Mouse (Mus musculus) kidney, adult 11 months (tissue): Measurements from ENCODE around the gene Tubb5.
A peak's percentile ranks its signal among the peaks of the same experiment; 100 is the strongest.
"Not testable (repeated sequence)": the region's sequence is repeated elsewhere in the genome, so short reads cannot be mapped to it uniquely, and the experiment has no call there.

Experiments
- DNase-seq: peaks from one replicate; pipeline ENCODE4 v3.0.0; 2022

The Tubb5 gene

DNA sequence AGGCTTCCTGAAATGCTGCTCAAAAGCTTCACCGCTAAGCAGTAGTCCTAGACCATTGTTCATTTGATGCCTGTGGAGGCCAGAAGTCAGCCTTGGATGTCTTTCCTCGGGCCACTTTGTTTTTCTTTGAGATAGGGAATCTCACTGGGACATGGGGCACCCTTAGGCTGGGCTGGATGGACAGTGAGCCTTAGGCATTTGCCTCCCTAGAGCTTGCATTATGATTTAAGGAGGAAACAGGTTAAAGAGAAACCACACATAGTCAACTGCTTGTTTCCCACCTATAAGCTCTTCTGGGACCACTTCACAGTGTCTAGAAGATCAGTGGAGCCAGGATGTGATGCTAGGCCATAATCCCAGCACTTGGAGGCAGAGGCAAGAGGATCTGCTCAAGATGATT, 21.7 kb upstream of the Tubb5 start:
- no peak for DNase-seq

DNA sequence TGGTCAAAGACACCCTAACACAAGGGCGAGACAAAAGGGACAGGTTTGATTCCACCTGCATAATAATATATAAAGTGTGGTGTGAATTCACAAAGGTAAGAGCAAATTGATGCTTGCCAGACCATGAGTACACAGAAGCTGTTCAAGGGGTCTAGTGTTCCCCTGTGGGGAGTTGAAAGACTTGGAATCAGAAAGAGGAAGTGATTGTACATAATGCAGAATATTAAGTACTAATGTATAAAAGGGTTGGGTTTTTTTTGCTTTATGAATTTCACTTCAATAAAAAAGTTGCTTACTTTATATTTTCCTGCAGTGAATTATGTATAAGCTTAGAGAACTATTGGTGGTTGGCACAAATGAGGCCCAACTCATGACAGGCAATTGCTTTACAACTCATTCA, 21.3 kb upstream of the Tubb5 start:
- DNase-seq: no peak

DNA sequence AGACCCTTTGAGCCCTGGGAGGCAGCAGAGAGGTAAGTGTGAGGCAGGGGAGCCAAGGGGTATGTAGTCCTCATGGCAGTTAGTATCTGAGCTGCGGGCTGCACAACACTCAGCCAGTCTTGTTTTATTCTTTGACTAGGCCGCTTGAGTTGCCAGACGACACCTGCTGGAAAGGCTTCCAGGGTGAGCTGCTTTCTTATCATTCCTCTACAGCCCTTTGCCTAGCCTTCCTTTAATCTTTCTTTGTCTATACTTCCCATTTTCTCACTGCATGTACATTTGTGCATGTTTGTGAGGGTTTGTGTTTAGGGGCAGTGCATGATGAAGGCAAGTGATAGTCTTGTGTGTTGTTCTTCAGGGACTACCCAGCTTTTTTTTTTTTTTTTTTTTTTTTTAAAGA, 12.9 kb upstream of the Tubb5 start:
- DNase-seq: no peak

DNA sequence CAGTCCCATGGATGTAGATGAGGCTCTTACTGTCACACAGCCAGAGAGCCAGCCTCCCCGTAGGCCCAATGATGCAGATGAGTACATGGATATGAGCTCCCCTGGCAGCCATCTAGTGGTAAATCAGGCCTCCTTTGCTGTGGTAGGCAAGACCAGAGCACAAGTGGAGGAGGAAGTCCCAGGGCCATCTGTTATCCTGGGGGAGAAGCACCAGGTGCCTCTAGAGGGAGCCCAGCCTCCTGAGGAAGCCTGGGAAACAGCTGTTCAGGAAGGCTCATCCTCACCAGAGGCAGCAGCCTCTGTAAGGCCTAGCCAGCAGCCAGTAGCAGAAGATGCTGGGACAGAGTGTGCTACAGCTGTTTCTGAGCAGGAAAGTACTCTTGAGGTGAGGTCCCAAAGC, 10.0 kb upstream of the Tubb5 start:
- DNase-seq: no peak

DNA sequence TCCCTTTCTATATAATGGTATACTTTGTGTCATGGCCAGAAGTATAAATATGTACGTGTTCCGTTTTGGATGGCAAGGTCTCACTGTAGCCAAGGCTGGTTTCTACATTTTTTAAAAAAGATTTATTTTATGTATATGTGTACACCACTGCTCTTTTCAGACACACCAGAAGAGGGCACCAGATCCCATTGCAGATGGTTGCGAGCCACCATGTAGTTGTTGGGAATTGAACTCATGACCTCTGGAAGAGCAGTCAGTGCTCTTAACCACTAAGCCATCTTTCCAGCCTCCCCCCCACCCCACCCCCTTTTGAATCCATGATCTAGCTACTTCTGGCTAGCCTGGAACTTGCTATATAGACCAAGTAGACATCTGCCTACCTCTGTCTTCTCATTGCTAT, 5.4 kb upstream of the Tubb5 start:
- DNase-seq: no peak

DNA sequence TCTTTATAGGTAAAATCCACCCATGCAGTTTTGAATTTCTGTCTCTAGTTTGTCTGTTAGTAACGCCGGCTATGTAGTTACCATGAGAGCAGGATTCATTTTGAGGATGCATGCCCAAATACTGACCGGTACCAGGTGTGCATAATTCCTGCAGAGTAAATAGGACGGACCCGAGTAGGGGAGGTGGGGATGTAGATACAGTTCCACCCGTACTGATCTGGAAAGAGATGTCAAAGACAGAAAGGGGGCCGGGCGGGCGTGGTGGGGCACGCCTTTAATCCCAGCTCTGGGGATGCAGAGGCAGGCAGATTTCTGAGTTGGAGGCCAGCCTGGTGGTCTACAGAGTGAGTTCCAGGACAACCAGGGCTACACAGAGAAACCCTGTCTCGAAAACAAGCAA, 3.9 kb upstream of the Tubb5 start:
- no peak for DNase-seq

DNA sequence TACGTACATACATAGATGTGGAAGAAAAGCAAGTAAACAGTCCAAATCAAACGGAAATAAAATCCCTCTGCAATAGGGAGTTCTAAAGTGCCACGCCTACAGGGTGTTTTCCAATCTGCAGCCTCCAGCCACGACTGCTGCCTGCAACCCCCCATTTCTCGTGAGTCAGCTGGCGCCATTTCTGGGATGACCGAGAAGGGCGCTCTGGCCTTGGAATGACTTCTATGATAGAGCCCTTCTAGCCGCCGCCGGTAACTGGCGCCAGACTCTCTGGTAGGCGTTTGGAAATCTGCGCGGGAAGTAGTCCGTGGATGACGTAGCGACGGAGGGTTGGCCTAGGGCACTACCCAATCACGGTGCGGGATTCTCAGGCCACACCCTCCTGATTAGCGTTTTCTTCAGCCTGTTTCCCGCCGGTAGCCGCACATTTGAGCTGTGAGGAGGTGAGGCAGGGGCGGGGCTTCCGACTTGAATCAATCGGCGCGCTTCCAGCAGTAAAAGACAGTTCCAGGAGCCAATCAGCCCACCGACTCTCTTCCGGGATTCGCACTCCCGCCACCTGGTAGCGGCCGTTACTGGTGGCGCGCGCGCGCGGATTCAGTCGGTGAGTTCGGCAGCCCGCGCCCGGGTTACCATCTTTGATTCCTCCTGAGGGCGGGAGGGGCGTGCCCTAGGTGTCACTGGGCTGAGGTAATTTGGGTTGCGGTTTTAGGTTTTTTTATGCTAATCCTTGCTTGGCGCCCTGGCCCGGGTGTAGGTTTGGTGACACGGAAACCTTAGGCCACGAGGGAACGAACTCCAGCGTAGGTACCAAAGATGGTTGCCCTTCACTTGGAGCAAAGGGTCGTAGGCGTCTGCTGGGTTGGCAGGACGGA, 3.2 kb upstream of the Tubb5 start, which contains the start of gene Mdc1:
TSS of gene Mdc1 (plus strand) at position 440 of the 875 bp plus-strand sequence.
- peak; percentile 100 for DNase-seq

DNA sequence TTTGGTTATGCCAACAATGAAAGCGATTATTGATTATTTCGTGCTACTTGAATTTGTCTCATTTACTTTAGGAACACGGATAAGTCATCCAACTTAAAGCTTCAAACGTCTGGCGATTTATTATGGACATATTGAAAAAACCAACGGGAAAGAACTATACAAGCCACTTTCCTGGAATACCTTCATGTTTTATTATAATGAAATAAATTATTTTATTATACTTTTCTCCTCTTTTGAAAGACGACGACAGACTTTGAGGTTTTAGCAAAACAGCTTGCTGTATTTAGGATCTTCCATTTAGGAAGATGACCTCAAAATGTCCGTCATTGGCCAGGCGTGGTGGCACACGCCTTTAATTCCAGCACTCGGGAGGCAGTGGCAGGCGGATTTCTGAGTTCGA, 2.5 kb upstream of the Tubb5 start:
- no peak for DNase-seq

DNA sequence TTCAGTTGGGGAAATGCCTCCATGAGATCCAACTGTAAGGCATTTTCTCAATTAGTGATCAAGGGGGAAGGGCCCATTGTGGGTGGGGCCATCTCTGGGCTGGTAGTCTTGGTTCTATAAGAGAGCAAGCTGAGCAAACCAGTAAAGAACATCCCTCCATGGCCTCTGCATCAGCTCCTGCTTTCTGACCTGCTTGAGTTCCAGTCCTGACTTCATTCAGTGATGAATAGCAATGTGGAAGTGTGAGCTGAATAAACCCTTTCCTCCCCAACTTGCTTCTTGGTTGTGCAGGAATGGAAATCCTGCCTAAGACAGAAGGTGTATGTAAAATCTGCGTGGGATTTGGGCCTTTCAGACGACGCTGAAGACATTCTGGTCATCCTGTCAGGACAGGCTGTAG, 896 bp upstream of the Tubb5 start:
- not testable (repeated sequence) for DNase-seq

DNA sequence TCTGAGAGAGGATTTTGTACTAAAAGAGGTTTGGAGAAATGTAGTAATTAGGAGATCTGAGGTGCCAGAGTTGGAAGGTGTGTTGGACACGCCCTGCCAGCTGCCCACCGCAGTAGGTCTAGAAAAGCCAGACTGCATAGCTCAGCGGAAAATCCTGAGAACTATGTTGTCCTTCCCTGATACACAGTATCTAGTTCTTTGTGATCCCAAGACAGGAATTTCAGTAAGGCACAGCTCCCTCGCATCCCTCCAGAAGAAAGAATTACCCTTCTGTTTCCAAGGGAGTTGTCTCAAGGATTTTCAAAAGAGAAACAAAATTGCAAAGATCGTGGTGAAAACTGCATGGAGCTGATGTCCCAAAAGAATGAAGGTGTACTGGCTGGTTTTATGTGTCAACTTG, 464 bp upstream of the Tubb5 start:
- DNase-seq: no peak

DNA sequence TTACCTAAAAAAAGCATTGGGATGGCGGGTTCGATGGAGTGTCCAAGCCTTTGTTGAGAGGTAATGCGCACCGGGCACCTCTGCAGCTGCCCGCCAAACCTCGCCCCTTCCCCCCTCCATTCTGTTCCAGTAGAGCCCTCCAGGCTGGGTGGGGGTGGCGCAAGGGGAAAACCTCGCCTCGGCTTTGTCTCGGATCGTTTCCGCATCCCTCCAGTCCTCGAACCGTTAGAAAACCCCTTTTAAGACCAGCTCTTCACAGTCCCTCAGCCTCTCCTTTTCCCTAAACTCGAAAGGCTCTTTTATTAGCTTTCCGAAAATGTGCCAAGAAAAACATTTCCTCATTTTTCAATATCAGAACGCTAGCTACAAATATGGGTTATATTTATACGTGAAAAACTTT, 619 bp downstream of the Tubb5 start:
- peak; percentile 43 for DNase-seq

DNA sequence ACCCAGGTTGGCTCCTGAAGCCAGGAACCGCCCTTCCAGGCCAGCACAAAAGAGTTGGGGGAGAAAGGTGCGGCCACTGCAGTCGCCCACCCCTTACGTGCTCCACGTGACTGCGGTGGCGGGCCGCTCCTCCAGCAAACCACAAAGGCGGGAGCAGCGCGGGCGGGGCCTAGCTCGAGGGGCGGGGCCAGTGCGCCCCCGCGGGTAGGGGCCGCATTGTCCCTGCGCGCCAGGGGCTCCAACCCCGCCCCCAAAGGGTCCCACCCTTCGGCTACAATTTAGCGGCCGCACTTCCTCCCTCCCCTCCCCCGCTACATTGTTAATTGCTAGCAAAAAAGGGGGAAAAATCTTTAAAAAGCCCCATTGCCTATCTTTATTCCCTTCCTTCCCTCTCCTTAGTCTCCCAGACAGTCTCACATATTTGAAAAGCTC, 1.1 kb downstream of the Tubb5 start:
- peak; percentile 70 for DNase-seq

DNA sequence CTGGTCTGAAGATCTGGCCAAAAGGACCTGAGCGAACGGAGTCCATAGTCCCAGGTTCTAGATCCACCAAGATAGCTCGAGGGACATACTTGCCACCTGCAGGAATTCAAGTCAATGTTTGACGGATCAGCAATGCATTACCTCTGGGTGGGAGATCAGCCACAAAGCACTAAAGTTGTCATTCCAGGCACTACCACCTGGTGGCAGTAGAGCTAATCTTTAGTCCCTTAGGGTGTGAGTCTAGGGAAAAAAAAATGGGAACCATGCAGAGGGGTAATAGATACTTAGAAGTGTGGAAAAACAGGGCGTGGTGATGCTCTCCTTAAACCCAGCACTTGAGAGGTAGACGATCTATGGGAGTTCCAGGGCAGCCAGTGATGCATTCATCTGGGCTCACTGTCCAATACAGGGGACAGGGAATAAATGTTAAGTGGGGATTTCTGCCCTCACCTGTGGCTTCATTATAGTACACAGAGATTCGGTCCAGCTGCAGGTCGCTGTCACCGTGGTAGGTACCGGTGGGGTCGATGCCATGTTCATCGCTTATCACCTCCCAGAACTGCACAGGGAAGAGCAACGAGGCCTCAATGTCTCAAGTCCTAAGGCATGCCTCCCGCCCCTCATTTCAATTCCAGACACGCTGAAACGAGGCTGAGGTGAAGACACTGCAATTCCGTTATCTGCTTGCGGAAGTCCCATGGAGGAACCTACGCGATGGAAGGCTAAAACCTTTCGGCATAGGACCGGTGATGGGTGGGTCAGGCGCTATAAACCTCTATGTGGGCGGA, 1.7 kb downstream of the Tubb5 start:
- peak; percentile 90 for DNase-seq

DNA sequence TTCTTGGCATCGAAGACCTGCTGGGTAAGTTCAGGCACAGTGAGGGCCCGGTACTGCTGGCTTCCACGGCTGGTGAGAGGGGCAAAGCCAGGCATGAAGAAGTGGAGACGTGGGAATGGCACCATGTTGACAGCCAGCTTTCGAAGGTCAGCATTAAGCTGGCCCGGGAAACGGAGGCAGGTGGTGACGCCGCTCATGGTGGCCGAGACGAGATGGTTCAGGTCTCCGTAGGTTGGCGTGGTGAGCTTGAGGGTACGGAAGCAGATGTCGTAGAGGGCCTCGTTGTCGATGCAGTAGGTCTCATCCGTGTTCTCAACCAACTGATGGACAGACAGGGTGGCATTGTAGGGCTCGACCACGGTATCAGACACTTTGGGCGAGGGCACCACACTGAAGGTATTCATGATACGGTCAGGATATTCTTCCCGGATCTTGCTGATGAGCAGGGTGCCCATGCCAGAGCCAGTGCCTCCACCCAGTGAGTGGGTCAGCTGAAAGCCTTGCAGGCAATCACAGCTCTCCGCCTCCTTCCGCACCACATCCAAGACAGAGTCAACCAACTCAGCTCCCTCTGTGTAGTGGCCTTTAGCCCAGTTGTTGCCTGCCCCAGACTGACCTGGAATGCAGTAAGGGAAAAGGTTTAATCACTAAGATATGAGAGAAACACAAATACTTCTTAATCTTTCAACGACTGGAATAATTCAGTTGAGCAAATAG, 2.5 kb downstream of the Tubb5 start:
- peak; percentile 55 for DNase-seq

DNA sequence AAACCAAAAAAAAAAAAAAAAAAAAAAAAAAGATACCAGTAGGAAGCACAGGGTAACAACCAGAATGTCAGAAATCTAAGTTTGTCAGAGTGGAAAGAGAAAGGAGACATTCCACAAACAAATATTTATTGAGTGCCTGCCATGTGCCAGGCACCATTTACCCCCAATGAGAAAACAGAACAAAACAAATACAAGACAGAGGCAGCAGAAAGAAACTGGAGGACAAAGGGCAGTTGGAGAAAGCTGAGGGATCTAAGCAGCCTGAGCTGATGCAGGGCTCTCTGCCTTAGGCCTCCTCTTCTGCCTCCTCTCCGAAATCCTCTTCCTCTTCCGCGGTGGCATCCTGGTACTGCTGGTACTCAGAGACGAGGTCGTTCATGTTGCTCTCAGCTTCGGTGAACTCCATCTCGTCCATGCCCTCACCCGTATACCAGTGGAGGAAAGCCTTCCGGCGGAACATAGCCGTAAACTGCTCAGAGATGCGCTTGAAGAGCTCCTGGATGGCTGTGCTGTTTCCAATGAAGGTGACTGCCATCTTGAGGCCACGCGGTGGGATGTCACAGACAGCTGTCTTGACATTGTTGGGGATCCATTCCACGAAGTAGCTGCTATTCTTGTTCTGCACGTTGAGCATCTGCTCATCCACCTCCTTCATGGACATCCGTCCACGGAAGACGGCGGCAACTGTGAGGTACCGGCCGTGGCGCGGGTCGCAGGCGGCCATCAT, 3.2 kb downstream of the Tubb5 start:
- DNase-seq: no peak

DNA sequence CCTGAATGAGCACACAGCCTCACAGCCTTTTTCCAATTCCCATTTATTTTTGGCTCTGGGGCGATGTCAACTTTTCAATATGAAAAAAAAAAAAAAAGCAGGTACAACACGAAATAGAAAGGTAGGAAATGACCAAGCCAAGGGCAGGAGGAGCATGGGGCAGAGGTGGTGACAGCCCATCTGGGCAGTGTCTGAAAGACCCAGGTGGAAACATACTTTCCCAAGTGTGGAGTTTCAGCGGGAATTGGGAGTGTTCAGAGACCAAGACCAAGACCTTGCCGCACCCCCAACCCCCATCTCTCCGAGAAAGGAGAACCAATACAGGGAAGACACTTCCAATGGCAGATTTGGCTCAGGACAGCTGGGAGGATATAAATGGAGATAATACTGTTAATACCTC, 4.2 kb downstream of the Tubb5 start:
- DNase-seq: no peak

DNA sequence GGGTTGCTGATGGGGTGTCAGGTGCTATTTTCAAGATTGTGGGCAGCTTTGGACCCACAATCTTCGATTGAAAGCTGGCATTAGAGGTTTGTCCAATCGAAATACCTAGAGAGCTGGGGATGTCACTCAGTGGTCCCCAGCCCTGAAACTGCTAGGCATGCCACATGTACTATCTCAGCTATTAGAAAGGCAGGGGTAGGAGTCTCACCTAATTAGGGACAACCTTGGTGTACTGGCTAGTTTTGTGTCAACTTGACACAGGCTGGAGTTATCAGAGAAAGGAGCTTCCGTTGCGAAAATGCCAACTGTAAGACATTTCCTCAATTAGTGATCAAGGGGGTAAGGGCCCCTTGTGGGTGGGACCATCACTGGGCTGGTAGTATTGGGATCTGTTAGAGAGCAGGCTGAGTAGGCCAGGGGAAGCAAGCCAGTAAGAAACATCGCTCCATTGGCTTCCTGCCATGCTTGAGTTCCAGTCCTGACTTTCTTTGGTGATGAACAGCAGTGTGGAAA, 4.8 kb downstream of the Tubb5 start:
- DNase-seq: no peak

DNA sequence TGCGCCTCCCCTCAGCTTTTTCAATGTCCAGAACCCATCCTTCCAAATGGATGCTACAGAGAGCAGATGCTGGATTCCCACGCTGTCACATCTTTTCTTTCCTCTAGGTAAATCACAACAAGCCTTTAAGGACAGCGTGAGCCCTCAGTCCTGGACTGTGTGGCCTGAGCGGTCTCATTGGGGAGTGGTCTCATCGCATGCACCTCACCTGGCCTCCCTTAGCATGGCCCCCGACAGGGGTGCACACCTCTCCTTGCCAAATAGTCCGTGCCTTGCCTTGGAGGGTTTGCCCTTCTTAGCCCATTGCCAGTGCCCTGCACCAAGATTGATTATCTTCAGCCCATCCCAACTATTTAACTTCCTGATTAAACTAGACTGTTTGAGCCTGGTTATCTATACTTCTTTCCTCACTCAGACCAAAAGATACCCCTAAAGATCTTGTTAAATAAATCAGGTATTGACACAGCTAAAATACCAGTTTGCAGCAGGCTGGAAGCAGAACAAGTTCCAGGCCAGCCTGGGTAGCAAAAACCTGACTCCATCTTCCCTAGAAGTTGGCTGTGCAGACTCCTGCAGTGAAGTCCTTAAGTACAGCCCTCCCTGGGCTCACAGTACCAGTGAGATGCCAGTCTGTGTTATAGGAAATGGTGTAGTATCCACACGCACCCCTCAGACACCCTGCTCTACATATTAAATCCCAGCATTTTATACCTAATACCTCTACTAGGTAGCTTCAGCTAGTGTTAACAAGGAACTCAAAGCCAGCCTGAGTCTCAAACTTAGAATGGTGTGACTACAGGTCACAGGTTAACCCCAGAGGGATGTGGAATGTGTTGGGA, 5.5 kb downstream of the Tubb5 start:
- DNase-seq: no peak

DNA sequence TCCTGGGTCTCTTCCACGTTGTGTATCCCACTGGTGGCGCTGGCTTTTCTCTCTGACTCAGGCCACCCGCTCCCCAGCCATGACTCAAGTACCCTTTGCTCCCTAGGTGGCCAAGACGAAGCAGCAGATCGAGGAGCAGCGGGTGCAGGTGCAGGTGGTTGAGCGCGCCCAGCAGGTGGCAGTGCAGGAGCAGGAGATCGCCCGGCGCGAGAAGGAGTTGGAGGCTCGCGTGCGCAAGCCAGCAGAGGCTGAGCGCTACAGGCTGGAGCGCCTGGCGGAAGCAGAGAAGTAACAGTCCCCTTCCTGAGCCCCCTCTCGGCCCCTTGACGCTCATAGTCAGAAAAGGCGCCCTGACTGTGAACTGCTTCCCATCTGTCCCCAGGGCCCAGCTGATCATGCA, 8.4 kb downstream of the Tubb5 start:
- DNase-seq: peak; percentile 87

DNA sequence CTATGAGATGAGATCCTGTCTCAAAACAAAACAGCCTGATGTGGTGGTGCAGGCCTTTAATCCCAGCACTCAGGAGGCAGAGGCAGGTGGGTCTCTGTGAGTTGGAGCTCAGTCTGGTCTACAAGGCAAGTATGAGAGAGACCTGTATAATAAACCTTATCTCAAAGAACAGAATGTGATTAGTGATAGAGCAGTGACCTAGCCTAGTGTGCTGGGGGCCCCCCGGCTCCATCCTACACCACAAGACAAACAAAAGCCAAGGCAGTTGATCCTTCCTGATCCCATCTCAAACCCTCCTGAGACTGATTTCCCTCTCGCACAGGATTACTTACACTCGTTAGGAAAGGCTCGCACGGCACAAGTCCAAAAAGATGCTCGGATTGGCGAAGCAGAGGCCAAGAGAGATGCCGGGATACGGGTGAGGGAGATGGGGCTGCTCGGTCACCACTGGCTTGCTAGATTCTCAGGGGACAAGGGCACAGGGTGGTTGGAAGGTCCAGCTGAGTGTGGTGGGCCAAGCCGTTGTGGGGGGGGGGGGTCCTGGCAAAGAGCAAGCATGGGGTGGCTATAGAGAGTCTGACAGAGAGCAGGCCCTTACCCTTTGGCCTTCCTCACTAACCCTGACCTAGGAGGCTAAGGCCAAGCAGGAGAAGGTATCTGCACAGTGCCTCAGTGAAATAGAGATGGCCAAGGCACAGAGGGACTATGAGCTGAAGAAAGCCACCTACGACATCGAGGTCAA, 12.8 kb downstream of the Tubb5 start:
- no peak for DNase-seq

DNA sequence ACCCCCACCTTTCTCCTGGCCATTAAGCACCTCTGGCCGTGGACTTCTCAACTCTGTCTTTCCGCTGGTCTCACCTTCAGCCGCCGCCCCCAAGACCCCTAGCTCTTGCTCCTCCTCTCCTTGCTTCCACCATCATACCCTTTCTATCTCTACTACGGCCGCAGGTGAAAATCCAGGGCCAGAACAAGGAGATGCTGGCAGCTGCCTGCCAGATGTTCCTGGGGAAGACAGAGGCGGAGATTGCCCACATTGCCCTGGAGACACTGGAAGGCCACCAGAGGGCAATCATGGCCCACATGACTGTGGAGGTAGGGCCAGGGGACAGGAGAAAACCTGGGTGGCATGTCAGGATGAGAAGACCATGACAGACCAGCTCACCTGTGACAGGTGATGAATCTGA, 13.7 kb downstream of the Tubb5 start:
- no peak for DNase-seq
